Mouse (Mus musculus): ENCODE measurements around the gene Rbm44. TPM values are rescaled to one million over a fixed set of nuclear protein-coding genes. Genes with fewer than 3 reads are reported as not detected.
A peak's percentile ranks its signal among the peaks of the same experiment; 100 is the strongest.

The Rbm44 gene
- polyA plus RNA-seq, 2 experiments: 0.95 to 1.4 TPM

GRCm38 (mm10) chr1:91174796-91175195 is 29.9 kb downstream of the Rbm44 start:
- Histone ChIP-seq H3K27me3 (ENCODE audit: control insufficient read depth, insufficient read depth, low read length) (peaks cover 4% of the 10 kb centered on the region; the same call in 1 of the 2 replicates), H3K4me3 (ENCODE audit: insufficient read depth in 1 of 2, low read depth in 2 of 2, low read length in 2 of 2) (no peak overlapping the region), H3K27ac (no peak overlapping the region), H3K36me3 (replicated peaks; ENCODE audit: control insufficient read depth, insufficient read depth, low read depth) (no peaks in the 10 kb centered on the region), H3K9me3 (ENCODE audit: control insufficient read depth, low read length) (no peaks in the 10 kb centered on the region), H3K4me2 (ENCODE audit: low read depth) (no peak overlapping the region), H3K9ac (replicated peaks) (no peak overlapping the region), H3K4me1 (replicated peaks; ENCODE audit: control insufficient read depth in 2 of 2, insufficient read depth in 2 of 2, low read length in 1 of 2) (peaks cover 0 to 3% of the 10 kb centered on the region in 2 experiments; a peak in 1 of 4 replicates)
- TF ChIP-seq CTCF (IDR thresholded peaks at IDR 0.05; ENCODE audit: low read depth): no peak
- no peak for TF ChIP-seq EP300 (IDR thresholded peaks at IDR 0.05; ENCODE audit: low read depth)
- WGBS (ENCODE audit: insufficient replicate concordance): 38% methylated on average over 5 of the region's 5 CpGs
- DNase-seq (ENCODE audit: low read depth in 3 of 3, low spot score in 3 of 3) (no peak), ATAC-seq (ENCODE audit: insufficient read depth) (no peak)

- no peak for ATAC-seq (ENCODE audit: insufficient read depth)
- H3K36me3 ChIP-seq (replicated peaks; ENCODE audit: control insufficient read depth, insufficient read depth, low read depth): no peaks in the 10 kb centered on the region
- DNase-seq (ENCODE audit: low read depth in 3 of 3, low spot score in 3 of 3): no peak
- H3K9ac ChIP-seq (replicated peaks): no peak overlapping the region
- no peak overlapping the region for H3K4me3 ChIP-seq (ENCODE audit: insufficient read depth in 1 of 2, low read depth in 2 of 2, low read length in 2 of 2)
- peaks cover 8% of the 10 kb centered on the region; the same call in 1 of the 2 replicates for H3K27me3 ChIP-seq (ENCODE audit: control insufficient read depth, insufficient read depth, low read length)
- H3K4me1 ChIP-seq (replicated peaks; ENCODE audit: control insufficient read depth in 2 of 2, insufficient read depth in 2 of 2, low read length in 1 of 2): peaks cover 0 to 3% of the 10 kb centered on the region in 2 experiments; a peak in 1 of 4 replicates
- H3K27ac ChIP-seq: no peak overlapping the region
- no peak overlapping the region for H3K4me2 ChIP-seq (ENCODE audit: low read depth)
- no peak for TF ChIP-seq CTCF (IDR thresholded peaks at IDR 0.05; ENCODE audit: low read depth)
- peak; percentile 57 for TF ChIP-seq EP300 (IDR thresholded peaks at IDR 0.05; ENCODE audit: low read depth)
- WGBS (ENCODE audit: insufficient replicate concordance): 10% methylated on average over 3 of the region's 3 CpGs
- H3K9me3 ChIP-seq (ENCODE audit: control insufficient read depth, low read length): no peaks in the 10 kb centered on the region
These were observed 31.1 kb downstream of the Rbm44 start for GRCm38 (mm10) chr1:91176026-91176425.

- H3K4me2 ChIP-seq (ENCODE audit: low read depth): no peak overlapping the region
- no peak overlapping the region for H3K9ac ChIP-seq (replicated peaks)
- peaks cover 8% of the 10 kb centered on the region; the same call in 1 of the 2 replicates for H3K27me3 ChIP-seq (ENCODE audit: control insufficient read depth, insufficient read depth, low read length)
- H3K4me1 ChIP-seq (replicated peaks; ENCODE audit: control insufficient read depth in 2 of 2, insufficient read depth in 2 of 2, low read length in 1 of 2): peaks cover 0 to 3% of the 10 kb centered on the region in 2 experiments; a peak in 1 of 4 replicates
- no peak overlapping the region for H3K27ac ChIP-seq
- no peaks in the 10 kb centered on the region for H3K9me3 ChIP-seq (ENCODE audit: control insufficient read depth, low read length)
- DNase-seq (ENCODE audit: low read depth in 3 of 3, low spot score in 3 of 3) (no peak), ATAC-seq (ENCODE audit: insufficient read depth) (no peak)
- 69% methylated on average over 4 of the region's 4 CpGs for WGBS (ENCODE audit: insufficient replicate concordance)
- H3K36me3 ChIP-seq (replicated peaks; ENCODE audit: control insufficient read depth, insufficient read depth, low read depth): no peaks in the 10 kb centered on the region
- H3K4me3 ChIP-seq (ENCODE audit: insufficient read depth in 1 of 2, low read depth in 2 of 2, low read length in 2 of 2): no peak overlapping the region
- TF ChIP-seq CTCF (IDR thresholded peaks at IDR 0.05; ENCODE audit: low read depth) (no peak), EP300 (IDR thresholded peaks at IDR 0.05; ENCODE audit: low read depth) (no peak)
These were observed 32.0 kb downstream of the Rbm44 start for GRCm38 (mm10) chr1:91176871-91177270.

- Histone ChIP-seq H3K9ac (replicated peaks) (no peak overlapping the region), H3K4me1 (replicated peaks; ENCODE audit: control insufficient read depth in 2 of 2, insufficient read depth in 2 of 2, low read length in 1 of 2) (peaks cover 0 to 3% of the 10 kb centered on the region in 2 experiments; a peak in 1 of 4 replicates), H3K27ac (no peak overlapping the region), H3K4me2 (ENCODE audit: low read depth) (no peak overlapping the region; the same call in 1 of the 2 replicates), H3K4me3 (ENCODE audit: insufficient read depth in 1 of 2, low read depth in 2 of 2, low read length in 2 of 2) (no peak overlapping the region), H3K27me3 (ENCODE audit: control insufficient read depth, insufficient read depth, low read length) (peaks cover 8% of the 10 kb centered on the region; the same call in 1 of the 2 replicates), H3K36me3 (replicated peaks; ENCODE audit: control insufficient read depth, insufficient read depth, low read depth) (no peaks in the 10 kb centered on the region), H3K9me3 (ENCODE audit: control insufficient read depth, low read length) (no peaks in the 10 kb centered on the region)
- 19% methylated on average over 5 of the region's 5 CpGs for WGBS (ENCODE audit: insufficient replicate concordance)
- DNase-seq (ENCODE audit: low read depth in 3 of 3, low spot score in 3 of 3) (peak; percentile 26 to 35 (median 30)), ATAC-seq (ENCODE audit: insufficient read depth) (no peak)
- no peak for TF ChIP-seq EP300 (IDR thresholded peaks at IDR 0.05; ENCODE audit: low read depth)
- TF ChIP-seq CTCF (IDR thresholded peaks at IDR 0.05; ENCODE audit: low read depth): peak; percentile 88
These were observed 34.2 kb downstream of the Rbm44 start for GRCm38 (mm10) chr1:91179086-91179485.

GRCm38 (mm10) chr1:91179533-91180173 is 34.8 kb downstream of the Rbm44 start, which contains the start of gene Ramp1:
Gene Ramp1, plus strand, starts transcription at chr1:91179822.
- H3K27ac ChIP-seq: no peak within 1 kb of the TSS
- no peak for DNase-seq (ENCODE audit: low read depth in 3 of 3, low spot score in 3 of 3)
- H3K4me1 ChIP-seq (replicated peaks; ENCODE audit: control insufficient read depth in 2 of 2, insufficient read depth in 2 of 2, low read length in 1 of 2): peaks cover 0 to 3% of the 10 kb centered on the region in 2 experiments; a peak in 1 of 4 replicates
- WGBS (ENCODE audit: insufficient replicate concordance): 2% methylated on average over 37 of the region's 37 CpGs
- ATAC-seq (ENCODE audit: insufficient read depth): peak; percentile 31; the same call in 1 of the 2 replicates
- H3K9ac ChIP-seq (replicated peaks): no peak within 1 kb of the TSS
- TF ChIP-seq CTCF (IDR thresholded peaks at IDR 0.05; ENCODE audit: low read depth) (no peak), EP300 (IDR thresholded peaks at IDR 0.05; ENCODE audit: low read depth) (no peak)
- peak within 1 kb of the TSS; percentile 26 to 30 for H3K4me3 ChIP-seq (ENCODE audit: insufficient read depth in 1 of 2, low read depth in 2 of 2, low read length in 2 of 2)
- H3K27me3 ChIP-seq (ENCODE audit: control insufficient read depth, insufficient read depth, low read length): peaks cover 8% of the 10 kb centered on the region; the same call in 1 of the 2 replicates
- H3K4me2 ChIP-seq (ENCODE audit: low read depth): peak within 1 kb of the TSS; percentile 53
- no peaks in the 10 kb centered on the region for H3K9me3 ChIP-seq (ENCODE audit: control insufficient read depth, low read length)
- no peaks in the 10 kb centered on the region for H3K36me3 ChIP-seq (replicated peaks; ENCODE audit: control insufficient read depth, insufficient read depth, low read depth)

All from liver, embryonic 14.5 days (tissue).